Mouse (Mus musculus): ENCODE results near the gene Fgfr2. TPM values are rescaled to one million over a fixed set of nuclear protein-coding genes. Genes with fewer than 3 reads are reported as not detected.

Gene Fgfr2
- polyA plus RNA-seq, 1 experiment from 2014 or later = 93.4 TPM

GRCm38 (mm10) chr7:130766411-130767170 is 2356.6 kb downstream of the Fgfr2 start:
- H3K27ac ChIP-seq (ENCODE audit: low read length) = no peak overlapping the region
- no peak for ATAC-seq (ENCODE audit: insufficient read depth, low FRiP score)
- no peak overlapping the region for H3K4me2 ChIP-seq (ENCODE audit: low read depth, low read length)
- 0 out of 2 replicates have a peak, but pooled peaks cover 4% of the 10 kb centered on the region for H3K4me1 ChIP-seq (ENCODE audit: control insufficient read depth, insufficient read depth, low read length)
- H3K27me3 ChIP-seq (ENCODE audit: control insufficient read depth, insufficient read depth, low read length) = no peaks in the 10 kb centered on the region
- H3K9me3 ChIP-seq (replicated peaks; ENCODE audit: control insufficient read depth, low read length) = no peaks in the 10 kb centered on the region
- H3K9ac ChIP-seq (ENCODE audit: low read length) = no peak overlapping the region
- 0 out of 2 replicates have a peak, but pooled peaks cover 4% of the 10 kb centered on the region for H3K36me3 ChIP-seq (ENCODE audit: control insufficient read depth, insufficient read depth, low read length)
- WGBS = 72% methylated on average over 30 of the region's 30 CpGs
- H3K4me3 ChIP-seq (replicated peaks; ENCODE audit: low read length) = no peak overlapping the region

- Histone ChIP-seq H3K4me3 (replicated peaks; ENCODE audit: low read length) (no peak overlapping the region), H3K27me3 (ENCODE audit: control insufficient read depth, insufficient read depth, low read length) (no peaks in the 10 kb centered on the region), H3K4me2 (ENCODE audit: low read depth, low read length) (no peak overlapping the region), H3K27ac (ENCODE audit: low read length) (no peak overlapping the region), H3K9me3 (replicated peaks; ENCODE audit: control insufficient read depth, low read length) (no peaks in the 10 kb centered on the region), H3K9ac (ENCODE audit: low read length) (no peak overlapping the region), H3K36me3 (ENCODE audit: control insufficient read depth, insufficient read depth, low read length) (peaks cover 4% of the 10 kb centered on the region; the same call in 1 of the 2 replicates), H3K4me1 (ENCODE audit: control insufficient read depth, insufficient read depth, low read length) (0 out of 2 replicates have a peak, but pooled peaks cover 4% of the 10 kb centered on the region)
- no peak for ATAC-seq (ENCODE audit: insufficient read depth, low FRiP score)
- 92% methylated on average over 17 of the region's 17 CpGs for WGBS
Observed at GRCm38 (mm10) chr7:130764160-130764559, 2359.0 kb downstream of the Fgfr2 start.

- ATAC-seq (ENCODE audit: insufficient read depth, low FRiP score) = peak; percentile 46; the same call in 1 of the 2 replicates
- 38% methylated on average over 17 of the region's 17 CpGs for WGBS
Observed at GRCm38 (mm10) chr7:130762071-130762897, 2360.9 kb downstream of the Fgfr2 start.

GRCm38 (mm10) chr7:130757326-130757865 is 2365.8 kb downstream of the Fgfr2 start:
- no peak overlapping the region for H3K4me3 ChIP-seq (replicated peaks; ENCODE audit: low read length)
- peaks cover 5% of the 10 kb centered on the region; the same call in 1 of the 2 replicates for H3K4me1 ChIP-seq (ENCODE audit: control insufficient read depth, insufficient read depth, low read length)
- no peak overlapping the region for H3K4me2 ChIP-seq (ENCODE audit: low read depth, low read length)
- H3K27me3 ChIP-seq (ENCODE audit: control insufficient read depth, insufficient read depth, low read length) = no peaks in the 10 kb centered on the region
- no peaks in the 10 kb centered on the region for H3K9me3 ChIP-seq (replicated peaks; ENCODE audit: control insufficient read depth, low read length)
- peaks cover under 1% of the 10 kb centered on the region; the same call in 1 of the 2 replicates for H3K36me3 ChIP-seq (ENCODE audit: control insufficient read depth, insufficient read depth, low read length)
- no peak overlapping the region for H3K9ac ChIP-seq (ENCODE audit: low read length)
- 76% methylated on average over 11 of the region's 11 CpGs for WGBS
- ATAC-seq (ENCODE audit: insufficient read depth, low FRiP score) = no peak
- H3K27ac ChIP-seq (ENCODE audit: low read length) = no peak overlapping the region

More at GRCm38 (mm10) chr7:130762071-130762897, 2360.9 kb downstream of the Fgfr2 start:
- Histone ChIP-seq H3K9ac (ENCODE audit: low read length) (no peak overlapping the region), H3K4me1 (ENCODE audit: control insufficient read depth, insufficient read depth, low read length) (0 out of 2 replicates have a peak, but pooled peaks cover 4% of the 10 kb centered on the region), H3K36me3 (ENCODE audit: control insufficient read depth, insufficient read depth, low read length) (peaks cover 4% of the 10 kb centered on the region; the same call in 1 of the 2 replicates), H3K4me3 (replicated peaks; ENCODE audit: low read length) (no peak overlapping the region), H3K27ac (ENCODE audit: low read length) (no peak overlapping the region), H3K9me3 (replicated peaks; ENCODE audit: control insufficient read depth, low read length) (no peaks in the 10 kb centered on the region), H3K27me3 (ENCODE audit: control insufficient read depth, insufficient read depth, low read length) (no peaks in the 10 kb centered on the region), H3K4me2 (ENCODE audit: low read depth, low read length) (no peak overlapping the region)

- H3K27ac ChIP-seq (ENCODE audit: low read length) = peak overlapping the region; percentile 52; the same call in 1 of the 2 replicates
- no peak overlapping the region for H3K9ac ChIP-seq (ENCODE audit: low read length)
- no peak for ATAC-seq (ENCODE audit: insufficient read depth, low FRiP score)
- no peaks in the 10 kb centered on the region for H3K9me3 ChIP-seq (replicated peaks; ENCODE audit: control insufficient read depth, low read length)
- peaks cover 2% of the 10 kb centered on the region; the same call in 1 of the 2 replicates for H3K4me1 ChIP-seq (ENCODE audit: control insufficient read depth, insufficient read depth, low read length)
- H3K4me3 ChIP-seq (replicated peaks; ENCODE audit: low read length) = no peak overlapping the region
- no peaks in the 10 kb centered on the region for H3K27me3 ChIP-seq (ENCODE audit: control insufficient read depth, insufficient read depth, low read length)
- 76% methylated on average over 7 of the region's 7 CpGs for WGBS
- H3K4me2 ChIP-seq (ENCODE audit: low read depth, low read length) = no peak overlapping the region
- H3K36me3 ChIP-seq (ENCODE audit: control insufficient read depth, insufficient read depth, low read length) = peaks cover 6% of the 10 kb centered on the region; the same call in 1 of the 2 replicates
Observed at GRCm38 (mm10) chr7:130756343-130756835, 2366.8 kb downstream of the Fgfr2 start.

- 85% methylated on average over 2 of the region's 2 CpGs for WGBS
- peaks cover 2% of the 10 kb centered on the region; the same call in 1 of the 2 replicates for H3K4me1 ChIP-seq (ENCODE audit: control insufficient read depth, insufficient read depth, low read length)
- H3K4me2 ChIP-seq (ENCODE audit: low read depth, low read length) = no peak overlapping the region
- no peaks in the 10 kb centered on the region for H3K9me3 ChIP-seq (replicated peaks; ENCODE audit: control insufficient read depth, low read length)
- 0 out of 2 replicates have a peak, but pooled peaks have one; percentile 42 for ATAC-seq (ENCODE audit: insufficient read depth, low FRiP score)
- H3K9ac ChIP-seq (ENCODE audit: low read length) = no peak overlapping the region
- H3K27me3 ChIP-seq (ENCODE audit: control insufficient read depth, insufficient read depth, low read length) = no peaks in the 10 kb centered on the region
- no peak overlapping the region for H3K27ac ChIP-seq (ENCODE audit: low read length)
- H3K4me3 ChIP-seq (replicated peaks; ENCODE audit: low read length) = no peak overlapping the region
- peaks cover 6% of the 10 kb centered on the region; the same call in 1 of the 2 replicates for H3K36me3 ChIP-seq (ENCODE audit: control insufficient read depth, insufficient read depth, low read length)
Observed at GRCm38 (mm10) chr7:130754790-130755189, 2368.4 kb downstream of the Fgfr2 start.

- 77% methylated on average over 9 of the region's 9 CpGs for WGBS
Observed at GRCm38 (mm10) chr7:130751678-130752077, 2371.5 kb downstream of the Fgfr2 start.

GRCm38 (mm10) chr7:130750752-130751490 is 2372.2 kb downstream of the Fgfr2 start:
- ATAC-seq (ENCODE audit: insufficient read depth, low FRiP score) = no peak

More at GRCm38 (mm10) chr7:130751678-130752077, 2371.5 kb downstream of the Fgfr2 start:
- Histone ChIP-seq H3K9me3 (replicated peaks; ENCODE audit: control insufficient read depth, low read length) (no peaks in the 10 kb centered on the region), H3K9ac (ENCODE audit: low read length) (no peak overlapping the region), H3K27ac (ENCODE audit: low read length) (no peak overlapping the region), H3K4me3 (replicated peaks; ENCODE audit: low read length) (no peak overlapping the region), H3K4me2 (ENCODE audit: low read depth, low read length) (no peak overlapping the region), H3K4me1 (ENCODE audit: control insufficient read depth, insufficient read depth, low read length) (peaks cover 2% of the 10 kb centered on the region; the same call in 1 of the 2 replicates), H3K36me3 (ENCODE audit: control insufficient read depth, insufficient read depth, low read length) (0 out of 2 replicates have a peak, but pooled peaks cover 6% of the 10 kb centered on the region), H3K27me3 (ENCODE audit: control insufficient read depth, insufficient read depth, low read length) (no peaks in the 10 kb centered on the region)
- ATAC-seq (ENCODE audit: insufficient read depth, low FRiP score) = no peak

More at GRCm38 (mm10) chr7:130750752-130751490, 2372.2 kb downstream of the Fgfr2 start:
- Histone ChIP-seq H3K9me3 (replicated peaks; ENCODE audit: control insufficient read depth, low read length) (no peaks in the 10 kb centered on the region), H3K4me2 (ENCODE audit: low read depth, low read length) (no peak overlapping the region), H3K27ac (ENCODE audit: low read length) (no peak overlapping the region), H3K4me1 (ENCODE audit: control insufficient read depth, insufficient read depth, low read length) (peaks cover 2% of the 10 kb centered on the region; the same call in 1 of the 2 replicates), H3K36me3 (ENCODE audit: control insufficient read depth, insufficient read depth, low read length) (0 out of 2 replicates have a peak, but pooled peaks cover 6% of the 10 kb centered on the region), H3K27me3 (ENCODE audit: control insufficient read depth, insufficient read depth, low read length) (no peaks in the 10 kb centered on the region), H3K4me3 (replicated peaks; ENCODE audit: low read length) (no peak overlapping the region), H3K9ac (ENCODE audit: low read length) (no peak overlapping the region)
- 49% methylated on average over 17 of the region's 17 CpGs for WGBS

Measured in stomach, embryonic 16.5 days (tissue).